Mouse (Mus musculus) brain, adult 2 months (tissue): ENCODE measurements around the gene Carf.
A peak's percentile ranks its signal among the peaks of the same experiment; 100 is the strongest.
"Not testable (repeated sequence)": the region's sequence is repeated elsewhere in the genome, so short reads cannot be mapped to it uniquely, and the experiment has no call there.

Experiments
- DNase-seq: peaks from one replicate; pipeline ENCODE4 v3.0.0; 2011; ENCODE audit warnings: low read depth, low spot score

Carf gene

GRCm38 (mm10) chr1:60098024-60098781 is at the start of gene Carf, which contains the start of gene Wdr12:
Gene Carf (plus strand): TSS chr1:60098247.
Gene Wdr12 (minus strand): TSS chr1:60098645.
- peak; percentile 100 for DNase-seq

GRCm38 (mm10) chr1:60054659-60055058 is 43.4 kb upstream of the Carf start:
- no peak for DNase-seq

- DNase-seq = no peak
Measured at GRCm38 (mm10) chr1:60056310-60056709, 41.7 kb upstream of the Carf start.

GRCm38 (mm10) chr1:60070725-60071124 is 27.3 kb upstream of the Carf start:
- not testable (repeated sequence) for DNase-seq

- DNase-seq = no peak
Measured at GRCm38 (mm10) chr1:60074935-60075334, 23.1 kb upstream of the Carf start.

- no peak for DNase-seq
Measured at GRCm38 (mm10) chr1:60075590-60075989, 22.5 kb upstream of the Carf start.

GRCm38 (mm10) chr1:60076411-60076810 is 21.6 kb upstream of the Carf start:
- no peak for DNase-seq

- DNase-seq = peak; percentile 2
Measured at GRCm38 (mm10) chr1:60096572-60097276, 1.3 kb upstream of the Carf start.

- peak; percentile 94 for DNase-seq
Measured at GRCm38 (mm10) chr1:60097277-60098023, 597 bp upstream of the Carf start.

GRCm38 (mm10) chr1:60098839-60099238 is 792 bp downstream of the Carf start:
- DNase-seq = peak; percentile 25

GRCm38 (mm10) chr1:60104582-60104981 is 6.5 kb downstream of the Carf start:
- no peak for DNase-seq

GRCm38 (mm10) chr1:60117721-60118455 is 19.8 kb downstream of the Carf start:
- DNase-seq = no peak

- DNase-seq = no peak
Measured at GRCm38 (mm10) chr1:60137346-60137745, 39.3 kb downstream of the Carf start.

GRCm38 (mm10) chr1:60152700-60153099 is 54.7 kb downstream of the Carf start:
- peak; percentile 3 for DNase-seq

GRCm38 (mm10) chr1:60156651-60157050 is 58.6 kb downstream of the Carf start:
- DNase-seq = no peak

GRCm38 (mm10) chr1:60158411-60158810 is 60.4 kb downstream of the Carf start:
- peak; percentile 48 for DNase-seq

GRCm38 (mm10) chr1:60163676-60164075 is 65.6 kb downstream of the Carf start:
- DNase-seq = no peak

- peak; percentile 29 for DNase-seq
Measured at GRCm38 (mm10) chr1:60169626-60170025, 71.6 kb downstream of the Carf start.

- DNase-seq = no peak
Measured at GRCm38 (mm10) chr1:60170251-60170650, 72.2 kb downstream of the Carf start.

- no peak for DNase-seq
Measured at GRCm38 (mm10) chr1:60173119-60173518, 75.1 kb downstream of the Carf start.

GRCm38 (mm10) chr1:60177814-60178213 is 79.8 kb downstream of the Carf start:
- not testable (repeated sequence) for DNase-seq
